Mouse (Mus musculus): ENCODE results near the gene Platr17. TPM values are rescaled to one million over a fixed set of nuclear protein-coding genes. Genes with fewer than 3 reads are reported as not detected.
A peak's percentile ranks its signal among the peaks of the same experiment; 100 is the strongest.

Platr17 gene
- total and polyA plus RNA-seq, 3 experiments: not detected

DNA sequence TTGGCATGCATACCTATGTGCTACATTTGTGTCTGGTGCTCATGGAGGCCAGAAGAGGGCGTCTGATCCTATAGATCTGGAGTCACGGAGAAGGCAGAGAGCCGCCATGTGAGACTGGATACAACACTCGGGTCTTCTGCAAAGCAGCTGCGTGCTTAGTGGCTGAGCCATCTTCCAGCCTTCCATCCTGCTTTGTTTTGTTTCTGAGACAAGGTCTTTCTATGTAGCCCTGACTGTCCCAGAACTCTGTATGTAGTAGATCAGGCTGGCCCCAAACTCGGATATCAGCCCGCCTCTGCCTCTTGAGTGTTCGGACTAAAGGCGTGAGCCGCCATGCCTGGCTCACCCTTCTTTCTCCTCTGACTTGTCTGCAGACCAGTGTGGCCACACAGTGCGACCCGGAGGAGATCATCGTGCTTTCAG is 10.0 kb downstream of the Platr17 start:
- Histone ChIP-seq H3K79me2 (ENCODE audit: control insufficient read depth, insufficient read depth, low read length, poor library complexity) (peaks cover 30% of the 10 kb centered on the region), H3K4me3 (ENCODE audit: control insufficient read depth in 1 of 2, insufficient read depth in 1 of 2, low read depth in 2 of 2, low read length in 2 of 2) (peak overlapping the region; percentile 2 to 12; a peak in 2 of 4 replicates), H3K4me1 (ENCODE audit: control insufficient read depth in 1 of 2, insufficient read depth in 2 of 2, low read length in 2 of 2) (peaks cover 4 to 19% of the 10 kb centered on the region in 2 experiments; a peak in 2 of 4 replicates), H3K36me3 (ENCODE audit: control insufficient read depth in 1 of 2, insufficient read depth in 2 of 2, low read length in 2 of 2) (peaks cover 0 to 12% of the 10 kb centered on the region in 2 experiments), H3K27me3 (ENCODE audit: control insufficient read depth in 1 of 2, insufficient read depth in 2 of 2, low read length in 2 of 2) (no peaks in the 10 kb centered on the region), H3K27ac (ENCODE audit: control insufficient read depth, low read depth, low read length) (peak overlapping the region; percentile 32), H3K9me3 (replicated peaks; ENCODE audit: insufficient read depth, low read length) (no peaks in the 10 kb centered on the region), H3K9ac (ENCODE audit: control insufficient read depth, low read depth, low read length, poor library complexity, severe bottlenecking) (peak overlapping the region; percentile 20)
- peak; percentile 50 for DNase-seq (ENCODE audit: low read depth, low spot score)
- no peak for TF ChIP-seq ETS1 (IDR thresholded peaks at IDR 0.05; ENCODE audit: low read depth, low read length)
- no peak for TF ChIP-seq MAZ (IDR thresholded peaks at IDR 0.05; ENCODE audit: low read depth, low read length)
- TF ChIP-seq TCF12 (IDR thresholded peaks at IDR 0.05; ENCODE audit: low read depth, low read length): no peak
- TF ChIP-seq SMC3 (IDR thresholded peaks at IDR 0.05; ENCODE audit: low read depth, low read length): peak; percentile 15; the same call in 1 of the 2 replicates
- TF ChIP-seq CHD1 (IDR thresholded peaks at IDR 0.05; ENCODE audit: low read depth, low read length): no peak
- TF ChIP-seq BHLHE40 (IDR thresholded peaks at IDR 0.05; ENCODE audit: borderline replicate concordance, low read depth, low read length): no peak
- no peak for TF ChIP-seq E2F4 (IDR thresholded peaks at IDR 0.05; ENCODE audit: borderline replicate concordance, low read depth, low read length)
- TF ChIP-seq EP300 (IDR thresholded peaks at IDR 0.05; ENCODE audit: low read depth in 1 of 2, low read length in 2 of 2): no peak
- no peak for TF ChIP-seq MAFK (IDR thresholded peaks at IDR 0.05; ENCODE audit: borderline replicate concordance, low read depth, low read length)
- no peak for TF ChIP-seq MEF2A (IDR thresholded peaks at IDR 0.05; ENCODE audit: extremely low read depth, insufficient replicate concordance, low read depth, low read length, poor library complexity, severe bottlenecking)
- TF ChIP-seq USF2 (IDR thresholded peaks at IDR 0.05; ENCODE audit: borderline replicate concordance in 1 of 2, insufficient read depth in 1 of 2, low read depth in 1 of 2, low read length in 2 of 2): no peak
- TF ChIP-seq MXI1 (IDR thresholded peaks at IDR 0.05; ENCODE audit: low read depth, low read length): no peak
- TF ChIP-seq TAL1 (IDR thresholded peaks at IDR 0.05; ENCODE audit: low read length): no peak
- no peak for TF ChIP-seq MYB (IDR thresholded peaks at IDR 0.05; ENCODE audit: low read depth, low read length)
- TF ChIP-seq CTCF (IDR thresholded peaks at IDR 0.05 in 2 of 3, conservative IDR thresholded peaks at IDR 0.05 in 1 of 3; ENCODE audit: control insufficient read depth in 1 of 3, insufficient read depth in 1 of 3, low read depth in 2 of 3, low read length in 3 of 3, poor library complexity in 1 of 3, severe bottlenecking in 1 of 3): peak; percentile 28 to 45 (median 44)
- TF ChIP-seq MAX (IDR thresholded peaks at IDR 0.05; ENCODE audit: low read length): no peak
- TF ChIP-seq USF1 (IDR thresholded peaks at IDR 0.05; ENCODE audit: low read depth, low read length): no peak

DNA sequence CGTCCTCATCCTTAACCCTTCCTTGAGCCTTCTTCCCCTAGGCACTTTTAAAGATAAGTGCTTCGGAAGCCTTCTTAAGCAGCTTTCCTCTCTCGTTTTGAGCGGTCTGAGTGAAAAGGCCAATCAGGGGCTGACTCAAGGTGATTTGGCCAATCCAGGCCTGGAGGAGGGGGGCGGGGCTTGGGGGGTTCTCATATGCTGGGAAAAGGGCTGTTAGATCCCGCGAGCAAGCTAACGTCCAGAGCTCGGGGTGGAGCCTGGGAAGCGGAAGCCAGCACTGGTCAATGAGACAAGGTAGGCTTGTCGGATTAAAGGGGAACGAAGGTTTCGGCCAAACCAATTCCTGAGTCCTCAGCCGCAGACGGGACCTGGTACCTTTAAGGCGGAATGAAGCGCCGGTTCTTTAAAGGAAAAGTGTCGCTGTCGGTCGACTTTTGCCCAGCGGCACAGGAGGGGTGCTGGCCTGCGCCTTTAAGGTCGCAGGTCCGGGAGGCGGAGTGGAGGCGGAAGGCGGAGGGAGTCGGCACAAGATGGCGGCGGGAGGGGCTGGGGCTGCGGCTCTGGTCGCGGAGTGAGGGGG is 10.8 kb downstream of the Platr17 start, which contains the start of the genes Tapbp and Zbtb22:
Tapbp (plus strand) TSS at position 229 of the 580 bp plus-strand sequence.
Zbtb22 (plus strand) TSS at position 234 of the 580 bp plus-strand sequence.
- Histone ChIP-seq H3K27me3 (ENCODE audit: control insufficient read depth in 1 of 2, insufficient read depth in 2 of 2, low read length in 2 of 2) (no peaks in the 10 kb centered on the region), H3K27ac (ENCODE audit: control insufficient read depth, low read depth, low read length) (peak within 1 kb of the TSS; percentile 41), H3K4me1 (ENCODE audit: control insufficient read depth in 1 of 2, insufficient read depth in 2 of 2, low read length in 2 of 2) (peaks cover 4 to 14% of the 10 kb centered on the region in 2 experiments; a peak in 2 of 4 replicates), H3K9ac (ENCODE audit: control insufficient read depth, low read depth, low read length, poor library complexity, severe bottlenecking) (peak within 1 kb of the TSS; percentile 63), H3K79me2 (ENCODE audit: control insufficient read depth, insufficient read depth, low read length, poor library complexity) (peaks cover 23% of the 10 kb centered on the region), H3K9me3 (replicated peaks; ENCODE audit: insufficient read depth, low read length) (no peaks in the 10 kb centered on the region), H3K36me3 (ENCODE audit: control insufficient read depth in 1 of 2, insufficient read depth in 2 of 2, low read length in 2 of 2) (peaks cover 0 to 8% of the 10 kb centered on the region in 2 experiments), H3K4me3 (ENCODE audit: control insufficient read depth in 1 of 2, insufficient read depth in 1 of 2, low read depth in 2 of 2, low read length in 2 of 2) (peak within 1 kb of the TSS; percentile 69 to 82)
- DNase-seq (ENCODE audit: low read depth, low spot score): peak; percentile 99
- TF ChIP-seq ELF1 (IDR thresholded peaks at IDR 0.05; ENCODE audit: low read depth, low read length) (peak; percentile 91), MYB (IDR thresholded peaks at IDR 0.05; ENCODE audit: low read depth, low read length) (0 out of 2 replicates have a peak, but pooled peaks have one; percentile 34), USF1 (IDR thresholded peaks at IDR 0.05; ENCODE audit: low read depth, low read length) (0 out of 2 replicates have a peak, but pooled peaks have one; percentile 10), MYC (IDR thresholded peaks at IDR 0.05; ENCODE audit: low read depth, low read length) (no peak), E2F4 (IDR thresholded peaks at IDR 0.05; ENCODE audit: borderline replicate concordance, low read depth, low read length) (no peak), ZMIZ1 (IDR thresholded peaks at IDR 0.05; ENCODE audit: low read depth, low read length) (peak; percentile 60; the same call in 1 of the 2 replicates), ZKSCAN1 (IDR thresholded peaks at IDR 0.05; ENCODE audit: low read depth, low read length) (no peak), RCOR1 (IDR thresholded peaks at IDR 0.05; ENCODE audit: low read depth, low read length) (0 out of 2 replicates have a peak, but pooled peaks have one; percentile 24), NELFE (IDR thresholded peaks at IDR 0.05; ENCODE audit: low read depth, low read length) (peak; percentile 40; the same call in 1 of the 2 replicates), ETS1 (IDR thresholded peaks at IDR 0.05; ENCODE audit: low read depth, low read length) (peak; percentile 53; the same call in 1 of the 2 replicates), ZC3H11A (IDR thresholded peaks at IDR 0.05; ENCODE audit: low read depth, low read length) (no peak), UBTF (IDR thresholded peaks at IDR 0.05; ENCODE audit: borderline replicate concordance, insufficient read depth, low read depth, low read length) (no peak), POLR2AphosphoS2 (IDR thresholded peaks at IDR 0.05; ENCODE audit: low read length) (peak; percentile 90), HCFC1 (IDR thresholded peaks at IDR 0.05; ENCODE audit: low read depth, low read length) (peak; percentile 92), SMC3 (IDR thresholded peaks at IDR 0.05; ENCODE audit: low read depth, low read length) (no peak; the same call in 1 of the 2 replicates), MXI1 (IDR thresholded peaks at IDR 0.05; ENCODE audit: low read depth, low read length) (peak; percentile 83), USF2 (IDR thresholded peaks at IDR 0.05; ENCODE audit: borderline replicate concordance in 1 of 2, insufficient read depth in 1 of 2, low read depth in 1 of 2, low read length in 2 of 2) (peak in 1 of 2 experiments; percentile 81; a peak in 2 of 4 replicates), TCF12 (IDR thresholded peaks at IDR 0.05; ENCODE audit: low read depth, low read length) (peak; percentile 45), MAFK (IDR thresholded peaks at IDR 0.05; ENCODE audit: borderline replicate concordance, low read depth, low read length) (no peak)
